Mouse (Mus musculus): ENCODE measurements around the gene Cfap73. TPM values are rescaled to one million over a fixed set of nuclear protein-coding genes. Genes with fewer than 3 reads are reported as not detected.

Gene Cfap73
- polyA plus RNA-seq, 1 experiment from 2014 or later = not detected

Other genes with a start within 250 kb of the Cfap73 start
- gene Lhx5, start 202.5 kb downstream of the Cfap73 start, polyA plus RNA-seq (2018) = not detected in 3 replicates
- not detected in 3 replicates for gene Sdsl, start 161.4 kb downstream of the Cfap73 start, polyA plus RNA-seq (2018)
- gene Sds, start 157.7 kb downstream of the Cfap73 start, polyA plus RNA-seq (2018) = not detected in 3 replicates
- gene Plbd2, start 130.6 kb downstream of the Cfap73 start, polyA plus RNA-seq (2018) = 95.1 to 104 TPM (median 96.6 TPM) in 3 replicates
- 25.5 to 66.8 TPM (median 27.4 TPM) in 3 replicates for gene Slc8b1, start 123.1 kb downstream of the Cfap73 start, polyA plus RNA-seq (2018)
- gene Tpcn1, start 45.6 kb downstream of the Cfap73 start, polyA plus RNA-seq (2018) = 36.3 to 96.0 TPM (median 65.2 TPM) in 3 replicates
- gene Iqcd, start 45.2 kb downstream of the Cfap73 start, polyA plus RNA-seq (2018) = 0.37 to 0.52 TPM in 2 of 3 replicates, not detected in the other
- 4.5 to 4.9 TPM (median 4.8 TPM) in 3 replicates for gene Rita1, start 21.6 kb downstream of the Cfap73 start, polyA plus RNA-seq (2018)
- gene Ddx54, start 21.5 kb downstream of the Cfap73 start, polyA plus RNA-seq (2018) = 21.7 to 39.1 TPM (median 25.0 TPM) in 3 replicates
- 0.11 to 0.14 TPM in 2 of 3 replicates, not detected in the other for gene Rasal1, start 14.6 kb upstream of the Cfap73 start, polyA plus RNA-seq (2018)
- 0.24 TPM in 1 of 3 replicates, not detected in the others for gene Dtx1, start 77.7 kb upstream of the Cfap73 start, polyA plus RNA-seq (2018)
- 26.5 to 90.9 TPM (median 28.2 TPM) in 3 replicates for gene Oas2, start 115.6 kb upstream of the Cfap73 start, polyA plus RNA-seq (2018)
- gene Oas3, start 143.4 kb upstream of the Cfap73 start, polyA plus RNA-seq (2018) = 41.1 to 153 TPM (median 78.6 TPM) in 3 replicates
- not detected in 3 replicates for gene Oas1e, start 161.3 kb upstream of the Cfap73 start, polyA plus RNA-seq (2018)
- gene Oas1c, start 178.3 kb upstream of the Cfap73 start, polyA plus RNA-seq (2018) = 3.1 to 7.0 TPM (median 4.3 TPM) in 3 replicates
- gene Oas1f, start 213.1 kb upstream of the Cfap73 start, polyA plus RNA-seq (2018) = not detected in 3 replicates
- gene Oas1h, start 227.2 kb upstream of the Cfap73 start, polyA plus RNA-seq (2018) = not detected in 3 replicates